Mouse (Mus musculus) right cerebral cortex, postnatal 10 days (tissue): ENCODE data around the gene Hoxa9.
A peak's percentile ranks its signal among the peaks of the same experiment; 100 is the strongest.

Source experiments
- DNase-seq, 2 experiments: peaks; one replicate each; pipeline ENCODE4 v3.0.0; 2021; ENCODE audit warnings: low spot score in 2 of 2

Hoxa9 gene

GRCm38 (mm10) chr6:52203371-52204049, 27.4 kb downstream of the Hoxa9 start:
- no peak for DNase-seq

GRCm38 (mm10) chr6:52203121-52203370, 27.8 kb downstream of the Hoxa9 start:
- DNase-seq: no peak

GRCm38 (mm10) chr6:52202362-52203120, 28.3 kb downstream of the Hoxa9 start:
- DNase-seq: no peak

- DNase-seq: no peak
Measured at GRCm38 (mm10) chr6:52201269-52201668, 29.6 kb downstream of the Hoxa9 start.

- DNase-seq: no peak
Measured at GRCm38 (mm10) chr6:52200751-52201250, 30.1 kb downstream of the Hoxa9 start.

GRCm38 (mm10) chr6:52200073-52200750, 30.7 kb downstream of the Hoxa9 start:
- no peak for DNase-seq

- no peak for DNase-seq
Measured at GRCm38 (mm10) chr6:52197271-52197670, 33.6 kb downstream of the Hoxa9 start.

GRCm38 (mm10) chr6:52196811-52197210, 34.1 kb downstream of the Hoxa9 start:
- DNase-seq: no peak

GRCm38 (mm10) chr6:52194690-52195089, 36.2 kb downstream of the Hoxa9 start:
- DNase-seq: no peak

GRCm38 (mm10) chr6:52191860-52192550, 38.9 kb downstream of the Hoxa9 start:
- peak in 1 of 2 experiments; percentile 59 for DNase-seq

GRCm38 (mm10) chr6:52190906-52191810, 39.7 kb downstream of the Hoxa9 start, which contains the start of gene Hoxa4:
Hoxa4 (minus strand) TSS chr6:52191753.
- DNase-seq: no peak

- DNase-seq: no peak
Measured at GRCm38 (mm10) chr6:52190410-52190809, 40.5 kb downstream of the Hoxa9 start.

GRCm38 (mm10) chr6:52189909-52190308, 41.0 kb downstream of the Hoxa9 start:
- no peak for DNase-seq

- no peak for DNase-seq
Measured at GRCm38 (mm10) chr6:52189172-52189591, 41.7 kb downstream of the Hoxa9 start.

GRCm38 (mm10) chr6:52186500-52186899, 44.4 kb downstream of the Hoxa9 start:
- no peak for DNase-seq

GRCm38 (mm10) chr6:52185834-52186233, 45.1 kb downstream of the Hoxa9 start:
- DNase-seq: no peak

GRCm38 (mm10) chr6:52185222-52185621, 45.7 kb downstream of the Hoxa9 start:
- no peak for DNase-seq

GRCm38 (mm10) chr6:52184668-52185067, 46.2 kb downstream of the Hoxa9 start:
- no peak for DNase-seq

- no peak for DNase-seq
Measured at GRCm38 (mm10) chr6:52183311-52184080, 47.4 kb downstream of the Hoxa9 start.

GRCm38 (mm10) chr6:52182793-52183192, 48.1 kb downstream of the Hoxa9 start:
- DNase-seq: no peak
